Mouse (Mus musculus) kidney, postnatal 0 days (tissue): ENCODE measurements at regions not wholly inside any gene's neighbourhood (a gene's known extent, or its start where the extent isn't known, plus 50 kb on each side); places are given as distances from the start of the nearest gene placed in this dataset.
A peak's percentile ranks its signal among the peaks of the same experiment; 100 is the strongest.

Experiments
- ATAC-seq: fragments of 200-750 bp; cut with Nextera tagmentation; replicated peaks from 2 replicates; pipeline ENCODE4 v1.8.0; 2017; ENCODE audit warnings: low read depth, moderate number of reproducible peaks, moderate TSS enrichment, moderate library complexity; ENCODE audit not compliant: low FRiP score
- DNase-seq: peaks from one replicate; pipeline ENCODE4 v3.0.0-alpha.2; 2016; ENCODE audit warnings: low spot score
- H3K27ac ChIP-seq: fragments of 300-500 bp; sonication (generic); 2 replicates; pipeline ENCODE4 v1.5.1; 2014; ENCODE audit warnings: mild to moderate bottlenecking
- H3K27me3 ChIP-seq: fragments of 300-500 bp; sonication (generic); 2 replicates; pipeline ENCODE4 v1.6.1; 2014; ENCODE audit warnings: low read length, mixed read lengths; ENCODE audit not compliant: insufficient read depth
- H3K36me3 ChIP-seq: fragments of 300-500 bp; sonication (generic); 2 replicates; pipeline ENCODE4 v1.6.1; 2014; ENCODE audit warnings: low read length, mixed read lengths; ENCODE audit not compliant: insufficient read depth
- H3K4me1 ChIP-seq: fragments of 300-500 bp; sonication (generic); replicated peaks from 2 replicates; pipeline ENCODE4 v1.6.1; 2014; ENCODE audit warnings: antibody characterized with exemption, low read length, mixed read lengths; ENCODE audit not compliant: insufficient read depth
- H3K4me2 ChIP-seq: fragments of 300-500 bp; sonication (generic); 2 replicates; pipeline ENCODE4 v1.6.1; 2014; ENCODE audit warnings: mild to moderate bottlenecking, low read length, moderate library complexity, mixed read lengths
- H3K4me3 ChIP-seq: fragments of 300-500 bp; sonication (generic); replicated peaks from 2 replicates; pipeline ENCODE4 v1.5.1; 2014; ENCODE audit warnings: low read depth, low read length
- H3K9ac ChIP-seq: fragments of 300-500 bp; sonication (generic); 2 replicates; pipeline ENCODE4 v1.6.1; 2014; ENCODE audit warnings: low read depth, low read length
- H3K9me3 ChIP-seq: fragments of 300-500 bp; sonication (generic); replicated peaks from 2 replicates; pipeline ENCODE4 v1.6.1; 2016; ENCODE audit warnings: low read length, inconsistent platforms, mixed read lengths
- CTCF ChIP-seq: IDR thresholded peaks from 2 replicates; pipeline ENCODE4 v1.5.1; 2016; ENCODE audit warnings: antibody characterized with exemption, low read depth, mild to moderate bottlenecking, moderate library complexity
- WGBS: fragments of 180-500 bp; shearing (Covaris S2); extraction: QIAGEN DNeasy Blood & Tissue Kit; methylation state at CpG from one replicate; pipeline ENCODE4 v1.1.7; 2014; 5-methylcytosine and 5-hydroxymethylcytosine counted together

DNA sequence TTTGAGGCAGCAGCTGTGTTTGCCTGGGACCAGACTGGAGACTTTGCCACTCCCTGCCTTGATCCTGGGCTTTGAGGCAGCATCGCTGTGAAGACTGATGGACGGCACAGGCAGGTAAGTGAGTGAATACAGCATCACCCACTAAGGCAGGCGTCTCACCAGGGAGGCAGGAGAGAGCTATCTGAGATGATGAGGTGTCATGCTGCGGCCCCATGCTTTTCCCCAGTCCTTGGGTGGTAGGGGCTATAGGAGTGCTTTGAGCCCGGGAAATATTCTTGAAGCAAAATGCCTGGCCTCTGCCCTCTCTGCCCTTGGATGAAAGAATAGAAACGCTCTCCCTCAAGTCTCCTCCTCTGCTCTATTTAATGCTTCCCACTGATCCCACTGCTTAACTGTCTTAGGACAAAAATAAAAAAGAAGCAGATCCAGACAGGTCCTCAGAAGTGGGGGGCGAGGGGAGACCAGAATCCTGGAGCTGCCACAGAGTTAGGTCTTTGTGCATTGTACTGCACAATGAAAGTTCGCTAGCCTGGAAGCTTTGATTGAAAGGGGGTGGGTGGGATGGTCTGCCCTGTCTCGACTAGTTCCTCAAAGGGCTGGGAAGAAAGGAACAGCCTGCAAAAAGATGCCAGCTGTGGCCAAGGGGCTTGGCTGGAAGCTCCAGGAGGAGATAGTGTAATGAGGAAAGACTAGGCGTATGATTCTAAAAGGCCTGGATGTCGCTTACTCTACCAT, 117.4 kb upstream of the Cdh5 start:
- Histone ChIP-seq H3K4me1 (no peaks in the 10 kb centered on the region), H3K4me3 (no peak overlapping the region), H3K27ac (no peak overlapping the region), H3K9me3 (no peaks in the 10 kb centered on the region), H3K27me3 (no peaks in the 10 kb centered on the region), H3K36me3 (no peaks in the 10 kb centered on the region), H3K4me2 (no peak overlapping the region), H3K9ac (no peak overlapping the region)
- WGBS, result 70% methylated on average over 11 of the region's 11 CpGs
- ATAC-seq (no peak), DNase-seq (no peak)
- no peak for TF ChIP-seq CTCF

DNA sequence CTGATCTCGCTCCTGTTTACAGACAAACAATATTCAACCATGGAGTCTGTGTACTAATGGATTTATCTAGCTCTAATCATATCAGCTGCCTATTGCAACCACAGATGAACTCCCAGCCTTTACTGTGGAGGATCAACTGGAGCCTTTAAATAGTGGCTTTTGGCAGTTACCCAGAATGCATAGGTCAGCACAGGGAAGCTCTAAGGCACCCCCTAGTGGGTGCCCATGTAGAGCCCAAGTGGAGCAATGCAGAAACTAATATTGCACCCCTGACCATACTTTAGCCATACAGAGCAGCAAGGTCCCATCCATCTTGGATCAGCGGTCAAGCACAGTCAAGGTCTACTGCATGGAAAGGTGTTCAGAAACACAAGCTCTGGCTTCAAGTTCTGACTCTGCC, 115.8 kb upstream of the Cdh5 start:
- Histone ChIP-seq H3K36me3 (no peaks in the 10 kb centered on the region), H3K4me1 (no peaks in the 10 kb centered on the region), H3K27me3 (no peaks in the 10 kb centered on the region), H3K27ac (no peak overlapping the region), H3K4me3 (no peak overlapping the region), H3K4me2 (no peak overlapping the region), H3K9me3 (no peaks in the 10 kb centered on the region), H3K9ac (no peak overlapping the region)
- peak; percentile 12; the same call in 1 of the 2 replicates for TF ChIP-seq CTCF
- DNase-seq (no peak), ATAC-seq (no peak)
- 85% methylated on average over 2 of the region's 2 CpGs for WGBS

DNA sequence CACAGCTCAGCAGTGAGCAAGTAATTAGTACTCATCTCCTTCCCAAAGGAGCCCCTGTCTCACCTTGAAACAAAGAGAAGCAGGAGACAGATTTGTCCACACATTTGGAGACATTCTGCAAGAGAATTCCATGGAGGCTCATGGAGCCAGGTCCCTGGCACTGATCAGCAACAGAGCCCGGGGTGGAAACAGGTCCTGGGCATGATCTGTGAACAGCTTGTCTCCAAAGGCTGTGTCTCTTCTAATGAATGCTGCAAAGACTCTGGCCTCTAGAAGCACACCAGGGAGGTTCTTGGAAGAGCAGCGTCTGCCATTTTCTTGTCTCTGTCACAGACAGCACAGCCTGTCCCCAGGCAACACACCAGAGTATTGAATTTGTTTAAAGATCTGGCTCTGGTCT, 107.5 kb upstream of the Cdh5 start:
- 88% methylated on average over 2 of the region's 2 CpGs for WGBS
- Histone ChIP-seq H3K4me1 (no peaks in the 10 kb centered on the region), H3K9ac (no peak overlapping the region), H3K27ac (no peak overlapping the region), H3K36me3 (no peaks in the 10 kb centered on the region), H3K9me3 (no peaks in the 10 kb centered on the region), H3K27me3 (no peaks in the 10 kb centered on the region), H3K4me3 (no peak overlapping the region), H3K4me2 (no peak overlapping the region)
- ATAC-seq, result no peak
- no peak for TF ChIP-seq CTCF
- no peak for DNase-seq

GRCm38 (mm10) chr8:103998143-103998542, 103.3 kb upstream of the Cdh5 start:
- Histone ChIP-seq H3K27me3 (no peaks in the 10 kb centered on the region), H3K4me2 (no peak overlapping the region), H3K4me1 (no peaks in the 10 kb centered on the region), H3K4me3 (no peak overlapping the region), H3K36me3 (no peaks in the 10 kb centered on the region), H3K27ac (no peak overlapping the region), H3K9me3 (no peaks in the 10 kb centered on the region), H3K9ac (no peak overlapping the region)
- no peak for TF ChIP-seq CTCF
- ATAC-seq (no peak), DNase-seq (no peak)
- 88% methylated on average over 6 of the region's 6 CpGs for WGBS

GRCm38 (mm10) chr8:104007209-104007608, 94.2 kb upstream of the Cdh5 start:
- 63% methylated on average over 2 of the region's 2 CpGs for WGBS
- no peak for ATAC-seq

GRCm38 (mm10) chr8:104008756-104009155, 92.7 kb upstream of the Cdh5 start:
- no peak overlapping the region for H3K9ac ChIP-seq
- no peak overlapping the region for H3K4me2 ChIP-seq
- no peak overlapping the region for H3K27ac ChIP-seq
- 58% methylated on average over 5 of the region's 5 CpGs for WGBS
- H3K4me3 ChIP-seq, result no peak overlapping the region
- H3K27me3 ChIP-seq, result no peaks in the 10 kb centered on the region
- ATAC-seq, result no peak
- no peak for DNase-seq
- no peak for TF ChIP-seq CTCF
- H3K36me3 ChIP-seq, result no peaks in the 10 kb centered on the region
- H3K9me3 ChIP-seq, result no peaks in the 10 kb centered on the region
- H3K4me1 ChIP-seq, result no peaks in the 10 kb centered on the region

More at GRCm38 (mm10) chr8:104007209-104007608, 94.2 kb upstream of the Cdh5 start:
- Histone ChIP-seq H3K9me3 (no peaks in the 10 kb centered on the region), H3K4me1 (no peaks in the 10 kb centered on the region), H3K27me3 (no peaks in the 10 kb centered on the region), H3K4me2 (no peak overlapping the region), H3K36me3 (no peaks in the 10 kb centered on the region), H3K27ac (no peak overlapping the region), H3K9ac (no peak overlapping the region), H3K4me3 (no peak overlapping the region)
- TF ChIP-seq CTCF, result no peak
- DNase-seq, result peak; percentile 24

- Histone ChIP-seq H3K4me2 (no peak overlapping the region), H3K36me3 (no peaks in the 10 kb centered on the region), H3K27me3 (no peaks in the 10 kb centered on the region), H3K4me1 (no peaks in the 10 kb centered on the region), H3K9me3 (no peaks in the 10 kb centered on the region), H3K4me3 (no peak overlapping the region), H3K27ac (no peak overlapping the region), H3K9ac (no peak overlapping the region)
- WGBS, result 90% methylated on average over 6 of the region's 6 CpGs
- DNase-seq, result no peak
- TF ChIP-seq CTCF, result no peak
- no peak for ATAC-seq
These were observed 92.1 kb upstream of the Cdh5 start for GRCm38 (mm10) chr8:104009306-104009705.
